Comparison of ENCODE assay signal across 8 mouse cellular contexts in genomic region chr3:122119733-122120132, GRCm38 (mm10).
A peak's percentile ranks its signal among the peaks of the same experiment; 100 is the strongest.
DNase-seq lines count a peak whose midpoint lies in the region; ATAC-seq and TF ChIP-seq lines count a peak whose summit lies in the region.

No protein-coding gene starts in this region.

- WGBS in heart, adult 2 months = 62% methylated on average over 7 of the region's 7 CpGs
- WGBS in lung, embryonic 14.5 days = 77% methylated on average over 7 of the region's 7 CpGs
- 64% methylated on average over 7 of the region's 7 CpGs for WGBS in neural tube, embryonic 15.5 days

- H3K4me1 ChIP-seq in heart, adult 2 months (ENCODE audit: control insufficient read depth, insufficient read depth, low read length) = peaks cover 22% of the 10 kb centered on the region
- peaks cover 11% of the 10 kb centered on the region for H3K4me1 ChIP-seq in lung, embryonic 14.5 days (ENCODE audit: insufficient read depth)
- peaks cover 8% of the 10 kb centered on the region for H3K4me1 ChIP-seq in neural tube, embryonic 15.5 days

- no peak for ATAC-seq in lung, embryonic 14.5 days (ENCODE audit: insufficient read depth)
- ATAC-seq in neural tube, embryonic 15.5 days (ENCODE audit: low FRiP score) = no peak

- peak; percentile 20 to 44 for DNase-seq in heart, adult 2 months
- DNase-seq in heart, adult 9 months (ENCODE audit: low spot score in 2 of 2) = no peak
- DNase-seq in lung, embryonic 14.5 days = no peak
- DNase-seq in lung, postnatal 14 days = no peak
- peak; percentile 40 for DNase-seq in heart, postnatal 4 days
- no peak for DNase-seq in testis, postnatal 10 days (ENCODE audit: low spot score)
- no peak for DNase-seq in layer of hippocampus, adult 9-10 months (ENCODE audit: low spot score)

- no peaks in the 10 kb centered on the region for H3K36me3 ChIP-seq in heart, adult 2 months (ENCODE audit: control insufficient read depth, insufficient read depth, low read length)
- no peaks in the 10 kb centered on the region for H3K36me3 ChIP-seq in lung, embryonic 14.5 days (ENCODE audit: insufficient read depth)
- no peaks in the 10 kb centered on the region for H3K36me3 ChIP-seq in neural tube, embryonic 15.5 days

- intact Hi-C loops in heart, adult 2 months (cut with DNase I) = loop anchor here (1.0 to 5.0 kb wide), 4 partner anchors 12 to 582 kb away; no protein-coding TSS in a partner anchor

- H3K27ac ChIP-seq in heart, adult 2 months = peak overlapping the region; percentile 96
- H3K27ac ChIP-seq in lung, embryonic 14.5 days (ENCODE audit: low read depth) = peak overlapping the region; percentile 80
- H3K27ac ChIP-seq in neural tube, embryonic 15.5 days (replicated peaks) = peak overlapping the region; percentile 23; the same call in 1 of the 2 replicates

- TF ChIP-seq CTCF in heart, adult 2 months (IDR thresholded peaks at IDR 0.05) = peak; percentile 50
- TF ChIP-seq CTCF in lung, embryonic 14.5 days (IDR thresholded peaks at IDR 0.05; ENCODE audit: low read depth) = peak; percentile 18; the same call in 1 of the 2 replicates

- H3K4me2 ChIP-seq in lung, embryonic 14.5 days = no peak overlapping the region
- H3K4me2 ChIP-seq in neural tube, embryonic 15.5 days = no peak overlapping the region

- TF ChIP-seq EP300 in heart, adult 2 months (IDR thresholded peaks at IDR 0.05; ENCODE audit: insufficient read depth, low read depth, low read length) = no peak

- H3K4me3 ChIP-seq in heart, adult 2 months = no peak overlapping the region
- no peak overlapping the region for H3K4me3 ChIP-seq in lung, embryonic 14.5 days (ENCODE audit: low read depth, low read length)
- no peak overlapping the region for H3K4me3 ChIP-seq in neural tube, embryonic 15.5 days (replicated peaks)

- no peaks in the 10 kb centered on the region for H3K9me3 ChIP-seq in lung, embryonic 14.5 days (ENCODE audit: low read depth, low read length)
- no peaks in the 10 kb centered on the region for H3K9me3 ChIP-seq in neural tube, embryonic 15.5 days (replicated peaks)

- H3K79me2 ChIP-seq in heart, adult 2 months (replicated peaks; ENCODE audit: control insufficient read depth, insufficient read depth, low read length) = no peaks in the 10 kb centered on the region

- H3K9ac ChIP-seq in heart, adult 2 months (ENCODE audit: low read depth, low read length) = no peak overlapping the region
- no peak overlapping the region for H3K9ac ChIP-seq in lung, embryonic 14.5 days
- no peak overlapping the region for H3K9ac ChIP-seq in neural tube, embryonic 15.5 days (replicated peaks)

- H3K27me3 ChIP-seq in heart, adult 2 months (ENCODE audit: control insufficient read depth, insufficient read depth, low read length) = no peaks in the 10 kb centered on the region
- H3K27me3 ChIP-seq in lung, embryonic 14.5 days (ENCODE audit: insufficient read depth, low read length) = no peaks in the 10 kb centered on the region
- H3K27me3 ChIP-seq in neural tube, embryonic 15.5 days (replicated peaks) = no peaks in the 10 kb centered on the region

- no peak for TF ChIP-seq POLR2A in heart, adult 2 months (IDR thresholded peaks at IDR 0.05; ENCODE audit: insufficient read depth, low read depth, low read length)

Comparison
In these comparisons a context has a peak if more than half of its experiments do, and no peak if none do; other contexts are left out.
1. DNase-seq: peak in heart, adult 2 months (2 of 2) and heart, postnatal 4 days (single experiment); none in heart, adult 9 months (0 of 2), lung, embryonic 14.5 days (single experiment), lung, postnatal 14 days (single experiment), testis, postnatal 10 days (single experiment) and layer of hippocampus, adult 9-10 months (single experiment).
2. H3K27ac ChIP-seq: peak in every context shown above with its lines; median percentile 96 in heart, adult 2 months; 80 in lung, embryonic 14.5 days; 23 in neural tube, embryonic 15.5 days.